Mouse (Mus musculus): ENCODE measurements around the gene Nup88. TPM values are rescaled to one million over a fixed set of nuclear protein-coding genes. Genes with fewer than 3 reads are reported as not detected.
A peak's percentile ranks its signal among the peaks of the same experiment; 100 is the strongest.
"Not testable (repeated sequence)": the region's sequence is repeated elsewhere in the genome, so short reads cannot be mapped to it uniquely, and the experiment has no call there.

Gene Nup88
- polyA plus RNA-seq, 1 experiment from 2014 or later = 90.1 TPM

GRCm38 (mm10) chr11:70942596-70942995 lies 27.2 kb downstream of the Nup88 start:
- 92% methylated on average over 1 of the region's 1 CpGs for WGBS (ENCODE audit: missing documents)
- H3K27ac ChIP-seq = no peak overlapping the region
- H3K4me3 ChIP-seq (ENCODE audit: inconsistent target) = no peak overlapping the region
- H3K36me3 ChIP-seq (ENCODE audit: inconsistent target) = peaks cover 66% of the 10 kb centered on the region
- no peaks in the 10 kb centered on the region for H3K79me2 ChIP-seq (ENCODE audit: inconsistent target)

DNA sequence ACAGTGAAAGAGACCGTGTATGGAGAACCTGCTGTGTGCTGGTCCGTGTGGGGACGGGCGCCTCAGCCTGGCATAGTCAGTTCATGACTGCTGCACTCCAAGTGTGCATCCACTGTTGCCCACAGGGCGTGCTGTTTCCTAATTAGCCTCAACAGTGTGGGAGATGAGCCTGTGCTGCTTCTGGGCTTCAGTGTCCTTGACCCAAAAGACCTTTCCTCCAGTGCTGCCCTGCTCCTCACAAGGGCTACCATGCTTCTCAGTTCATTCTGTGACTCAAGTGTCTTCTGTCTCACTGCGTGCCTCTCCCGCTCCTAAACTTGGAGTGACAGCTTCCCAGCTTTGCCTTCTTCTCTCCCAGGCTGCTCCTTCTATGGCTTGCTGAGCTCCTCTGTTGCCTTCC lies 34.5 kb downstream of the Nup88 start:
- no peak overlapping the region for H3K4me3 ChIP-seq (ENCODE audit: inconsistent target)
- H3K79me2 ChIP-seq (ENCODE audit: inconsistent target) = no peaks in the 10 kb centered on the region; the same call in 1 of the 2 replicates
- no peak overlapping the region for H3K27ac ChIP-seq
- WGBS (ENCODE audit: missing documents) = 92% methylated on average over 7 of the region's 7 CpGs
- H3K36me3 ChIP-seq (ENCODE audit: inconsistent target) = peaks cover 69% of the 10 kb centered on the region

DNA sequence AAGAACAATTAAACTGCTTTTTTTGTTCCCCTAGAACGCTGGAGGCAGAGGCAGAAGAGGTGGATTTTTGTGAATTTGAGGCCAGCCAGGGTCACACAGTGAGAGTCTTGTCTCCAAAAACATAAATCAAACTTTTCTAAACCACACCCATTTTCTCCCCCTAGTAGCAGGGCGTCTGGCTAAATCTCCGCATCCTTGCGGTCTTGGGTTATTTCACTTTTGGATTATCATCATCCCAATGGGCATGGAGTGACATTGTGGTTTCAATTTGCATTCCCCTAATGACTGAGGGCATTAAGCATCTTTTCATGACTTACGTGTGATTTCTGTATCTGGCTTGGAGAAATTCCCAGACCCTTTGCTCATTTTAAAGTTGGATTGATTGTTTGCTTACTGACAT lies 38.3 kb downstream of the Nup88 start:
- Histone ChIP-seq H3K4me3 (ENCODE audit: inconsistent target) (no peak overlapping the region), H3K36me3 (ENCODE audit: inconsistent target) (peaks cover 58% of the 10 kb centered on the region), H3K79me2 (ENCODE audit: inconsistent target) (no peaks in the 10 kb centered on the region; the same call in 1 of the 2 replicates), H3K27ac (no peak overlapping the region)
- WGBS (ENCODE audit: missing documents) = 94% methylated on average over 5 of the region's 5 CpGs

- no peak overlapping the region for H3K4me3 ChIP-seq (ENCODE audit: inconsistent target)
- 98% methylated on average over 4 of the region's 4 CpGs for WGBS (ENCODE audit: missing documents)
- peaks cover 33% of the 10 kb centered on the region; the same call in 1 of the 2 replicates for H3K79me2 ChIP-seq (ENCODE audit: inconsistent target)
- peaks cover 59% of the 10 kb centered on the region for H3K36me3 ChIP-seq (ENCODE audit: inconsistent target)
- H3K27ac ChIP-seq = no peak overlapping the region
Measured at GRCm38 (mm10) chr11:70919524-70919923, 50.2 kb downstream of the Nup88 start.

DNA sequence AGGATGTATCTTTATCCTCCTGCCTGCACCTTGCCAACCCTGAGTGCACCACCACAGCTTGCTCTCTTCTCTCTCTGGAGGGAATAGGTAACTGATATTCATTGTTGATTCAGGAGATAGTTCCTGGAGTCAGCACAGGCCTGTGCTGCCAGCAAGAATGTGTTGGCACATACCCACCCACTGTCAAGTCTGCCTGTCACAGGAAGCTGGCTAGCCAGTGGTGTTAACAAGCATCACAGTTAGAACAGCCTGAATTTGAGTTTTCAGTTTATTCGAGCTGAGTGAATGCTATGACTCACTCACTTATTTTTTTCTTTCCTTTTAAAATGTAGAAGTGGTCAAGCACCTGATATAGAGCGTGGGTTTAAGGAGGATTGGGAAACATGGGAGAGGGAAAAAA lies 51.9 kb downstream of the Nup88 start:
- 12% methylated on average over 2 of the region's 2 CpGs for WGBS (ENCODE audit: missing documents)
- H3K4me3 ChIP-seq (ENCODE audit: inconsistent target) = no peak overlapping the region
- H3K79me2 ChIP-seq (ENCODE audit: inconsistent target) = peaks cover 33% of the 10 kb centered on the region; the same call in 1 of the 2 replicates
- peak overlapping the region; percentile 54 for H3K27ac ChIP-seq
- H3K36me3 ChIP-seq (ENCODE audit: inconsistent target) = peaks cover 48% of the 10 kb centered on the region

GRCm38 (mm10) chr11:70911920-70912319 lies 57.9 kb downstream of the Nup88 start:
- Histone ChIP-seq H3K79me2 (ENCODE audit: inconsistent target) (peaks cover 13% of the 10 kb centered on the region; the same call in 1 of the 2 replicates), H3K27ac (peak overlapping the region; percentile 10; the same call in 1 of the 2 replicates), H3K4me3 (ENCODE audit: inconsistent target) (no peak overlapping the region), H3K36me3 (ENCODE audit: inconsistent target) (peaks cover 35% of the 10 kb centered on the region)
- WGBS (ENCODE audit: missing documents) = 91% methylated on average over 1 of the region's 1 CpGs

DNA sequence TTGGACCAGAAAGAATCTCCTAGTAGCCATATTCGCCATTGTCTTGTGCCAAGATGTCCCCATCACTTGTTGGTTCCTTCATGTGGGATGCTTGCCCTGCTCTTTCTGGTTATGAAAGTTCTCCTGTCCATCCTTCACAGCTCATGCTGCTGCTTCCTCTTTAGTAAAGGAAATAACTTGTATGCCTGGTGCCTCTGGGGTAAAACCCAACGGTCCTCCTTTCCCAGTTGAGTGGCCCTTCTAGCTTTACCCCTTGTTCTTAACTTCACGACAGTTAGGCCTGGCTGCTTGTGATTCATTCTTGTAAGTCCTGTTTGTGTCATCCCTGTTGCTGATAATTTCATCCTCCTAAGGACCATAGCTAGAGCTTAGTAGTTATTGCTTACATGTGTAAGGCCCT lies 58.5 kb downstream of the Nup88 start:
- H3K79me2 ChIP-seq (ENCODE audit: inconsistent target) = peaks cover 13% of the 10 kb centered on the region; the same call in 1 of the 2 replicates
- peaks cover 35% of the 10 kb centered on the region for H3K36me3 ChIP-seq (ENCODE audit: inconsistent target)
- 45% methylated on average over 3 of the region's 3 CpGs for WGBS (ENCODE audit: missing documents)
- peak overlapping the region; percentile 10; the same call in 1 of the 2 replicates for H3K27ac ChIP-seq
- no peak overlapping the region for H3K4me3 ChIP-seq (ENCODE audit: inconsistent target)

DNA sequence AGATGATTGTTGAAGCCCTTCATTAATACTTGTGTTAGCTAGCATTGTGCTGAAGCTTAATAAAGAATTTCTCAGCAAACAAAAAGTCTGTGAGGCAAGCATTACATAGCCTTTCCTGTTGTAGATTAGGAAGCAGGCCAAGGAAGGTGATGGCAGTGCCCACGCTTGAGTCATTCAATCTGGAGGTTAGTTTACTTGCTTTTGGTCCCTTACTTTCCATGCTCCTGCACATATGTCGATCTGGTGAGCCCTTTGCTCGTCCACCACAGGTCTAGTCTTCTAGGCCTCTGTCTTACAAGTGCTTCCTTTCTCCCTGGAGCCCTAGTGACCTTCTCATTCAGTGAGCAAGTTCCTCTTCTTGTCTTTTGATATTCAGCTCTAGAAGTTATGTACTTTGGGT lies 63.1 kb downstream of the Nup88 start:
- 54% methylated on average over 3 of the region's 3 CpGs for WGBS (ENCODE audit: missing documents)
- H3K4me3 ChIP-seq (ENCODE audit: inconsistent target) = no peak overlapping the region
- peaks cover 38% of the 10 kb centered on the region for H3K36me3 ChIP-seq (ENCODE audit: inconsistent target)
- H3K79me2 ChIP-seq (ENCODE audit: inconsistent target) = peaks cover 12% of the 10 kb centered on the region; the same call in 1 of the 2 replicates
- H3K27ac ChIP-seq = 0 out of 2 replicates have a peak overlapping the region, but pooled peaks have one; percentile 4

GRCm38 (mm10) chr11:70898182-70898581 lies 71.6 kb downstream of the Nup88 start:
- Histone ChIP-seq H3K36me3 (ENCODE audit: inconsistent target) (peaks cover 41% of the 10 kb centered on the region), H3K27ac (peak overlapping the region; percentile 67)

DNA sequence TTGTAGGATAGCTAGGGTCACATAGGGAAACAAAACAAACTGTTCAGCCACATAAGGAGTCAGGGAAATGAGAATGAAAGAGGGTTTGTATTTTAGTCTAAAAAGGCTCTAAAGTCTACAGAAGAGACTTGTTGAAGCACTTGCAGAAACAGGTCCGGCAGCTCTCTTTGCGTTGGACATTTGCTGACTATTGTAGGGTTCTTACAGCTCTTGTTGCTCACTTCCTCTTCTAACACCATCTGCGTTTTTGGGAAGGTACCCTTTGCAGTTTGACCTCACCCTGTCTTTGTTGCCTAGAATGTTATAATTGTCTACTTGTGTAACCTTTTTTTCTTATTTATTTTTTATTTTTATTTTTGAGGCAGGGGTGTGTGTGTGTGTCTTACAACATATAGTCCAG lies 72.1 kb downstream of the Nup88 start:
- Histone ChIP-seq H3K27ac (peak overlapping the region; percentile 67), H3K4me3 (ENCODE audit: inconsistent target) (no peak overlapping the region), H3K36me3 (ENCODE audit: inconsistent target) (peaks cover 45% of the 10 kb centered on the region), H3K79me2 (ENCODE audit: inconsistent target) (peaks cover 21% of the 10 kb centered on the region)
- WGBS (ENCODE audit: missing documents) = 0% methylated on average over 3 of the region's 3 CpGs

More at GRCm38 (mm10) chr11:70898182-70898581, 71.6 kb downstream of the Nup88 start:
- WGBS (ENCODE audit: missing documents) = 84% methylated on average over 4 of the region's 5 CpGs
- H3K4me3 ChIP-seq (ENCODE audit: inconsistent target) = not testable (repeated sequence)
- peaks cover 16% of the 10 kb centered on the region; the same call in 1 of the 2 replicates for H3K79me2 ChIP-seq (ENCODE audit: inconsistent target)

Other genes starting within 250 kb of the Nup88 start
- gene Zfp3, start 205.8 kb downstream of the Nup88 start, polyA plus RNA-seq (2018) = 3.6 to 4.3 TPM (median 3.6 TPM) in 3 replicates
- gene Scimp, start 157.4 kb downstream of the Nup88 start, polyA plus RNA-seq (2018) = 1.2 to 5.3 TPM (median 2.4 TPM) in 3 replicates
- gene Rabep1, start 125.2 kb downstream of the Nup88 start, polyA plus RNA-seq (2018) = 27.9 to 38.0 TPM (median 32.0 TPM) in 3 replicates
- gene Rpain, start 240 bp upstream of the Nup88 start, polyA plus RNA-seq (2018) = 23.6 to 62.8 TPM (median 32.4 TPM) in 3 replicates
- 71.5 to 186 TPM (median 95.5 TPM) in 3 replicates for gene C1qbp, start 13.1 kb upstream of the Nup88 start, polyA plus RNA-seq (2018)
- gene Dhx33, start 34.5 kb upstream of the Nup88 start, polyA plus RNA-seq (2018) = 9.2 to 12.2 TPM (median 9.6 TPM) in 3 replicates
- 24.4 to 31.1 TPM (median 27.7 TPM) in 3 replicates for gene Mis12, start 49.6 kb upstream of the Nup88 start, polyA plus RNA-seq (2018)
- 66.1 to 80.1 TPM (median 76.8 TPM) in 3 replicates for gene Derl2, start 49.9 kb upstream of the Nup88 start, polyA plus RNA-seq (2018)
- gene 6330403K07Rik, start 63.5 kb upstream of the Nup88 start, polyA plus RNA-seq (2018) = not detected in 3 replicates
- 1.5 to 2.5 TPM (median 2.0 TPM) in 3 replicates for gene Nlrp1a, start 174.7 kb upstream of the Nup88 start, polyA plus RNA-seq (2018)

Data from macrophage (primary cell).